Mouse (Mus musculus) ovary, postnatal 10 days (tissue): Measurements from ENCODE around the gene Serpina1e.
"Not testable (repeated sequence)": the region's sequence is repeated elsewhere in the genome, so short reads cannot be mapped to it uniquely, and the experiment has no call there.

Experiments
- DNase-seq: peaks from one replicate; pipeline ENCODE4 v3.0.0; 2022; ENCODE audit warnings: low spot score

Serpina1e gene

GRCm38 (mm10) chr12:103962860-103963259, 4.1 kb upstream of the Serpina1e start:
- DNase-seq: no peak

DNA sequence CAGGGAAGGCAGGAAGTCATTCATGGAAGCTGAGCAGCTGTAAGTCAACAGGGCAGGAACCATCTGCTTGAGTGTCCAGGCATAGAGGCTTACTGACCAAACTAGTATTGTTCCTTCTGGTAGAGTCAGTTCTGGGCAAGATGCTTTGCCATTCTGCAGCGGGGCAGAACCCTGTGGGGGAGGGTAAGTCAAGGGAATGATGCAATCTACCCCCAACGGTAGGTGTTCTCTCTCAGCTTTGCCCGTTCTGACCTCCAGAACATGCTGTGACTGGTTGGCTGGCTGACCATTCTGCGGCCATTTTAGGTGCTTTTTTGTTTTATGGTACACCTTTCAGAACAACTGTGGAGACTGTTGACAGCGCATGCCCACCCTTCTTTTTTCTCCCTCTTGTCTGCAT, 3.6 kb upstream of the Serpina1e start:
- no peak for DNase-seq

DNA sequence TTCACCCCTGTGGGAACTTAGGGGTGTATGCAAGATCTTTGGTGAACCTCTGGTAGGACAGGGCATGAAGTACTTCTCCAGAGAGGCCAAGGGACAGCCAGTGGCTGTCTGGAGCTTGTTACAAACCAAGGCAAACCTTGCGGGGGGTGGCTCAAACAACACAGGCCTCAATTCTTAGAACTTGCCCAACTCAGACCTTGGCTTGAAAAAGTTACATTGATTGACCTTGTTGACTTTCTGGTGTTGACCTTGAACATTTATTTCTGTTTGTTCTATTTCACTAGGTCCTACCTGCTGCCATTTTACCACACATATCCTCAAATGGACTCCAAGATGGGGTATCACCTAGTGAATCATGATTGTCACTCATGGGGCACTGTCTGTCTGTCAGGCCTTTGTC, 2.9 kb upstream of the Serpina1e start:
- no peak for DNase-seq

GRCm38 (mm10) chr12:103956555-103956954, 2.2 kb downstream of the Serpina1e start:
- not testable (repeated sequence) for DNase-seq

DNA sequence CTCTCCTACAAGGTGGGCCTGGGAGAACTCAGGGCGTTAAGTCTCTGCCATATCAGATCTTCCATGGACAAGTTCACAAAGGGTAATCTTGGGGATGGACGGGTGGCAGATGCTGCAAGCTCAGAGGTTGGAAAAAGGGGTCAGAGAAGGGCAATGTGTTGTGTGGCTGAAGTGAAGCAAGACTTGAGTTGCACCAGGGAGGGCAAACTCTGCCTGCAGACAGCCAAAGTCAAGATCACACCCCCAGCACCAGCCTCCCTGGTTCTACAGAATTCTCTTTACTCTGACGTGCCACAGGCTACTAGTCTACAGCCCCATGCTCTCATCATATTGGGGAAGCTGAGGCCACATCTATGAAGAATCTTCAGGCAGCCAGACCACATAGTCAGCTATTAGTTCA, 5.8 kb downstream of the Serpina1e start:
- DNase-seq: not testable (repeated sequence)

DNA sequence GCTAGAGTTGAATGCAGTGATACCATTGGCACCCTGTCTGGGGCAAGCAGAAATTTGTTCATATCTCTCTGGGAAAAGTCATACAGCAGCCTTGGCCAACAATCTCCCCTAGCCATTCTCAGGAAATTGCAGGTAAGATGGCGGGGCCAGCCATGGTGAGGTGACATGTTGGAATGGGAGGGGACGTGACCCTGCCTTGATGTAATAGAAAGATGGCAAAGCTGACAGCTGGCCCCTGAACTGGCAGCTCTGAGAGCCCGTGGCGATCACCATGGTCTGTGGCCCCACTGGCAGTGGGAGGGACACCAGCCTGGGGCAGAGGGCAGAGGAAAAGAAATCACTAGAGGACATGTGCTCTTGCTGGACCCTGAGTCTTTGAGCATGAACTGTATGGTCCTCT, 12.5 kb downstream of the Serpina1e start:
- no peak for DNase-seq

- DNase-seq: not testable (repeated sequence)
These were observed 49.6 kb downstream of the Serpina1e start for GRCm38 (mm10) chr12:103909181-103909580.

DNA sequence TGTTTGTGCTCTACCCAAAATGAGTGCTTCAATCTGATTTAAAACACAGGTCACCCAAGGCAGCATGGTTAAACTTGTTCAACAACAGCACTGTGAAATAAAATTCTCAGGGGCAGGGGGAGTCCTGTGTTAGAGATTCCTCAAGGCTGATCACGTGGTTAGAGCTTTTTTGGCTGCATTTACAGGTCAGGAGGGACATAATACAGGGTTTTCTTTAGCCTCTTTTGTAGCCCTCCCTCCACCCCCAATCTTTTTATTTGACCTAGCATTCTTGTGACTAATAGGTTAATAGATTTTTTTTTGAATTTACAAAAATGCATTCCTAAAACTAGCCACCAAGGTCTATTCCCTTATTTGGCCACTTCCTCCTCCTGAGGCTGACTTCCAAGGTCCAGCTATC, 51.0 kb downstream of the Serpina1e start:
- DNase-seq: not testable (repeated sequence)

DNA sequence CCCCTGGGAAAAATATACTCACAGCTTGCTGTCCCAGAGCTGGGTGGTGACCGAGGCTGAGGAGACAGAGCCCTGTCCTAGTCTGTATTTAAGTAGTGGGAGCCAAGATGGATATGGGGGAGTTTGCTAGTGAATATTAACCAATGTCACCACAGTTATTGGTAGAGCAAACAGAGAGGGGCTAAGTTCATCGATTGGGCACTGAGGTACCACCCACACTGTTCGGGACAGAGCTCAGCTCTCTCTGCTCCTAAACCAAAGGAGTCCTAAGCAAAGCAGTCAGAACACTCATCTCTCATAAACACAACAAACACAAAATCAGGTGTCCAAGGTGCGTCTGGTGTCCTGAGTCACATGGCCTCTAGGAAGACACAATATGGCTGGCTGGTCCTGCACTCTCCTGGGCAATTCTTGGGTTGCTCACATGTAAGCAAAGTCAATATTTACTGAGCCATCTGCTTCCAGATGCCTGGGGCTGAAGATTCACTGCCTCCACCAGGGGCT, 53.9 kb downstream of the Serpina1e start, which contains the start of gene Serpina1c:
Serpina1c (minus strand) TSS at position 51 of the 504 bp plus-strand sequence.
- not testable (repeated sequence) for DNase-seq

- DNase-seq: not testable (repeated sequence)
These were observed 56.8 kb downstream of the Serpina1e start for GRCm38 (mm10) chr12:103901929-103902328.
